Mouse (Mus musculus) ES-Bruce4 (cell line): ENCODE results near the gene Klhl30.

ENCODE experiments used
- CTCF ChIP-seq: IDR thresholded peaks from one replicate; pipeline ENCODE4 v1.8.1; 2011; ENCODE audit warnings: low read depth, low read length
- POLR2A ChIP-seq: IDR thresholded peaks from one replicate; pipeline ENCODE4 v1.8.1; 2011; ENCODE audit warnings: low read length; ENCODE audit not compliant: insufficient read depth

DNA sequence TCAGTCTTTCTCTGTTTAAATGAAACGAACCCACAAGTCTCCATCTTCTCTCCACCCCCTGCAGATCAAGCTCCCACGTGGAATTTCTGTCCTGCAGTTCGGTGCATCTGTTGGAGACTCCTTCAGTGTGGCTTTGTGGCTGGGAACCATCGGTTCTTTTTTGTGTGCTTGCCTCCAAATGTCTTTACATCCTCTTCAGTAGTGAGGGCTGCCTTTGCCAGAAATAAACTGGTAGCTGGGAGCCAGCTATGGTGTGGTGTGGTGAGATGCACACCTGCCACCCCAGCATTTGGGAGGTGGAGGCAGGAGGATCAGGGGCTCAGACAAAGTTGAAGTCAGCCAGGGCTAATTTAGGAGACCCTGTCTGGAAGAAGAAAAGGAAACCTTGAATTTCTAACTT, 18.7 kb upstream of the Klhl30 start:
- TF ChIP-seq POLR2A (no peak), CTCF (no peak)
